Mouse (Mus musculus) cerebellum, adult 2 months (tissue): ENCODE results near the gene Aven.

Experiments
- CTCF ChIP-seq: fragments of 200-500 bp; IDR thresholded peaks from 2 replicates; pipeline ENCODE4 v1.5.1; 2011; ENCODE audit warnings: low read depth, mild to moderate bottlenecking, control low read depth, low read length, moderate library complexity, borderline replicate concordance; ENCODE audit not compliant: insufficient read depth
- POLR2A ChIP-seq: fragments of 200-500 bp; IDR thresholded peaks from 2 replicates; pipeline ENCODE4 v1.6.1; 2011; ENCODE audit warnings: low read length, control low read depth, borderline replicate concordance; ENCODE audit not compliant: insufficient read depth

DNA sequence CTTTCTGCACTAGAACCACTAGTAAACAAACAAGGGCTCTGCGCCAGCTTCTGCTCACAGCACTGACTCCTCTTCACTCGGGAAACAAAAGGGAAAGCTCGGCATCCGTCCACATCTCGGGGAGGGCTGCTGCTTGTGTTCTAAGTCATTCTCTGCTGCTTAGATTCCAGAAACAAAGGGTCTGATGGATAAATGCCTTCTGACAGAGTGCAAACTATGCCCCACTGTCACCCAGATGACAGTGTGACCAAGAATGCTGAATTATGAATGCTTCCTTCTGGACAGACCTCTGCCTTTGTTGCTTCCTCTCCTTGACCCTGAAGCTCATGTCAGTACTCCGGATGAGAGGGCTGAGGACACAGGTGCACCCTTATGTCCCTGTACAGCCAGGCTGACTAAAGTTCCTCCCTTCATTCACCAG, 98.7 kb downstream of the Aven start:
- no peak for TF ChIP-seq CTCF
- TF ChIP-seq POLR2A: no peak
